Mouse (Mus musculus) midbrain, embryonic 12.5 days (tissue): ENCODE measurements around the gene Mettl4. TPM values are rescaled to one million over a fixed set of nuclear protein-coding genes. Genes with fewer than 3 reads are reported as not detected.

Experiments used
- ATAC-seq: fragments of 200-750 bp; cut with Nextera tagmentation; 2 replicates; pipeline ENCODE4 v1.8.0; 2017; ENCODE audit warnings: low read depth, moderate TSS enrichment, moderate library complexity; ENCODE audit not compliant: low FRiP score
- H3K27ac ChIP-seq: fragments of 300-500 bp; sonication (generic); replicated peaks from 2 replicates; pipeline ENCODE4 v1.5.1; 2016; ENCODE audit warnings: mild to moderate bottlenecking
- H3K27me3 ChIP-seq: fragments of 300-500 bp; sonication (generic); 2 replicates; pipeline ENCODE4 v1.6.1; 2016; ENCODE audit warnings: mild to moderate bottlenecking
- H3K36me3 ChIP-seq: fragments of 300-500 bp; sonication (generic); 2 replicates; pipeline ENCODE4 v1.6.1; 2016
- H3K4me1 ChIP-seq: fragments of 300-500 bp; sonication (generic); 2 replicates; pipeline ENCODE4 v1.6.1; 2016
- H3K4me2 ChIP-seq: fragments of 300-500 bp; sonication (generic); replicated peaks from 2 replicates; pipeline ENCODE4 v1.6.1; 2016; ENCODE audit warnings: mild to moderate bottlenecking, moderate library complexity
- H3K4me3 ChIP-seq: fragments of 300-500 bp; sonication (generic); 2 replicates; pipeline ENCODE4 v1.5.1; 2016; ENCODE audit warnings: mild to moderate bottlenecking
- H3K9ac ChIP-seq: fragments of 300-500 bp; sonication (generic); replicated peaks from 2 replicates; pipeline ENCODE4 v1.6.1; 2016; ENCODE audit warnings: mild to moderate bottlenecking, moderate library complexity
- H3K9me3 ChIP-seq: fragments of 300-500 bp; sonication (generic); 2 replicates; pipeline ENCODE4 v1.6.1; 2016; ENCODE audit warnings: mild to moderate bottlenecking
- WGBS: fragments of 180-500 bp; shearing (Covaris S2); methylation state at CpG from one replicate; pipeline ENCODE4 v1.1.7; 2016; 5-methylcytosine and 5-hydroxymethylcytosine counted together
- polyA plus RNA-seq: library from polyadenylated mRNA; unstranded; fragments of >200 nt; fragmentation: Nextera tagmentation; extraction: Ambion mirVana; gene quantifications from 2 replicates; pipeline ENCODE4 v1.2.1, GENCODE M21; 2016

The Mettl4 gene
- polyA plus RNA-seq, 1 experiment from 2014 or later = 31.5 TPM

- H3K9me3 ChIP-seq = no peaks in the 10 kb centered on the region
- no peaks in the 10 kb centered on the region for H3K4me1 ChIP-seq
- no peak overlapping the region for H3K4me3 ChIP-seq
- WGBS = 90% methylated on average over 6 of the region's 6 CpGs
- H3K36me3 ChIP-seq = no peaks in the 10 kb centered on the region
- ATAC-seq = peak; percentile 62; the same call in 1 of the 2 replicates
- H3K4me2 ChIP-seq = no peak overlapping the region
- no peak overlapping the region for H3K9ac ChIP-seq
- H3K27me3 ChIP-seq = no peaks in the 10 kb centered on the region
- H3K27ac ChIP-seq = no peak overlapping the region
Measured at GRCm38 (mm10) chr17:94673515-94674317, 76.1 kb downstream of the Mettl4 start.
